Mouse (Mus musculus) lung, embryonic 15.5 days (tissue): ENCODE data around the gene Rasgrp4. TPM values are rescaled to one million over a fixed set of nuclear protein-coding genes. Genes with fewer than 3 reads are reported as not detected.
"Not testable (repeated sequence)": the region's sequence is repeated elsewhere in the genome, so short reads cannot be mapped to it uniquely, and the experiment has no call there.

Experiments used
- ATAC-seq: fragments of 200-750 bp; cut with Nextera tagmentation; 2 replicates; pipeline ENCODE4 v1.8.0; 2017; ENCODE audit warnings: moderate number of reproducible peaks, borderline replicate concordance; ENCODE audit not compliant: low FRiP score, low TSS enrichment; ENCODE audit errors: extremely low read depth
- H3K27ac ChIP-seq: fragments of 300-500 bp; sonication (generic); 2 replicates; pipeline ENCODE4 v1.5.1; 2015; ENCODE audit warnings: moderate library complexity, mild to moderate bottlenecking, inconsistent platforms
- H3K27me3 ChIP-seq: fragments of 300-500 bp; sonication (generic); 2 replicates; pipeline ENCODE4 v1.6.1; 2015; ENCODE audit warnings: inconsistent platforms
- H3K36me3 ChIP-seq: fragments of 300-500 bp; sonication (generic); 2 replicates; pipeline ENCODE4 v1.6.1; 2015; ENCODE audit warnings: inconsistent platforms
- H3K4me1 ChIP-seq: fragments of 300-500 bp; sonication (generic); 2 replicates; pipeline ENCODE4 v1.6.1; 2015; ENCODE audit warnings: inconsistent platforms
- H3K4me2 ChIP-seq: fragments of 300-500 bp; sonication (generic); 2 replicates; pipeline ENCODE4 v1.6.1; 2015; ENCODE audit warnings: inconsistent platforms, mild to moderate bottlenecking, moderate library complexity
- H3K4me3 ChIP-seq: fragments of 300-500 bp; sonication (generic); 2 replicates; pipeline ENCODE4 v1.5.1; 2015; ENCODE audit warnings: mild to moderate bottlenecking, inconsistent platforms
- H3K9ac ChIP-seq: fragments of 300-500 bp; sonication (generic); 2 replicates; pipeline ENCODE4 v1.6.1; 2015; ENCODE audit warnings: inconsistent platforms
- H3K9me3 ChIP-seq: fragments of 300-500 bp; sonication (generic); 2 replicates; pipeline ENCODE4 v1.6.1; 2016; ENCODE audit warnings: inconsistent platforms
- WGBS: fragments of 180-500 bp; shearing (Covaris S2); methylation state at CpG from one replicate; pipeline ENCODE4 v1.1.7; 2015; 5-methylcytosine and 5-hydroxymethylcytosine counted together
- polyA plus RNA-seq: library from polyadenylated mRNA; unstranded; fragments of >200 nt; fragmentation: Nextera tagmentation; extraction: Ambion mirVana; gene quantifications from 2 replicates; pipeline ENCODE4 v1.2.1, GENCODE M21; 2015

The Rasgrp4 gene
- polyA plus RNA-seq, 1 experiment from 2014 or later: 1.7 TPM

DNA sequence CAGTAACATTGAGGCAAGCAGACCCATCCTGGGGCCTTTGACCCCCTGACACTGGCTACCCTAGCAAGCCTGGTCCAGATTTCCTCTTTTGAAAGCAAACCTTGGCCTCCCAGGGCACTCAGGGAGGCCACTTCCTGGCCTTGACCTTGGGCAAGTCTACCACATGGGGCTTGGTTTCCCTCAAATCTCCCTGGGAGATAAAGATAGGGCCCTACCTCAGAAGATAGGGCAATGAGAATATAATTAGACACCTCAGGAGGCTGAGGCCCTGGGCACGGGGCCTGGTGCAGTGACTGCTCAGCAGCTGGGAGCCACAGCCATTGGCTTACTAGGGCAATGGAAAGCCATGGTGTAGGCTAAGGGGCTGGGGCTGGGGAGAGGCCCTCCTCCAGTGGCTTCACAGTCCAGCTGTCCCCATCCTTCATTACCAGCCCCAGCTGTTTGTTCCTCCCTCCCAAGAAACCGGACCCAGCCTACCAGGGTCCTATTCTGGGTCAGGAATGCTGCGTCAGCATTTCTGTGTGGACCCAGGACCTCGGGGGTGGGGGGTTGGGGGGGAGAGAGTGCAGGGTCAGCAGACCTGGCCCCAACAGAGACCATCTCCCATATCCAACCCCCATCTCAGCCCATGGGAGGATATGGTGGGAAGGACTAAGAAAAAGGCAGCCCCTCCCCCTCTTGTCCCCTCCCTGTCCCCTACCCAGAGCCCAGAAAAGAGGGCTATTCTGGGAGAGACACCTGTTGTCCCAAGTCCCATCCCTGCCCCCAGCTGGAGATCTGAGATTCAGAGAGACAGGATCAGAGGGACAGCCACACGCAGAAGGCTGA, 10.9 kb upstream of the Rasgrp4 start:
- no peak for ATAC-seq
- no peak overlapping the region for H3K4me2 ChIP-seq
- H3K27ac ChIP-seq: no peak overlapping the region
- H3K9me3 ChIP-seq: no peaks in the 10 kb centered on the region
- no peak overlapping the region for H3K9ac ChIP-seq
- peaks cover 16% of the 10 kb centered on the region for H3K4me1 ChIP-seq
- WGBS: 45% methylated on average over 5 of the region's 5 CpGs
- no peaks in the 10 kb centered on the region for H3K36me3 ChIP-seq
- H3K27me3 ChIP-seq: no peaks in the 10 kb centered on the region; the same call in 1 of the 2 replicates
- no peak overlapping the region for H3K4me3 ChIP-seq

DNA sequence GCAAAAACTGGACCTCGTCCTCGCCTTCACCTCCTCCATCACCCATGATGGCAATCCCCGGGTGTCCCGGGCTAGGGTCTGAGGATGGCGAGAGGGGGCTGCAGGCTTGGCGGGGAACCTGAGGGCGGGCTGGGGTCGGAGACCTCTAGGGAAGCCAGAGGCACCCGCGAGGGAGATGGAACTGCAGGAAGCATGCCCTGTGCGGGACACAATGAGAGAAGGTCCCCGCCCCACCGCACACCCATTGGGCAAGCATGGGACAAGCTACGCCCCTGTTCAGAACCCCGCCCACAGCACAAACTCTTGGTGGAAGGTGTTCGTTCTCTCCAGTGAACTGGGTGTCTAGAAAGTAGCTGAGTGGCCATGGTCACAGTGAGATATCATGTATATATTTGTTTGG, 9.7 kb upstream of the Rasgrp4 start, which contains the start of gene Ryr1:
Gene Ryr1 (minus strand): TSS at position 210 of the 400 bp plus-strand sequence.
- peaks cover 16% of the 10 kb centered on the region for H3K4me1 ChIP-seq
- H3K4me3 ChIP-seq: peak within 1 kb of the TSS; percentile 40
- no peak within 1 kb of the TSS for H3K27ac ChIP-seq
- ATAC-seq: peak; percentile 90
- H3K4me2 ChIP-seq: peak within 1 kb of the TSS; percentile 89
- no peaks in the 10 kb centered on the region for H3K36me3 ChIP-seq
- no peaks in the 10 kb centered on the region for H3K27me3 ChIP-seq
- H3K9me3 ChIP-seq: no peaks in the 10 kb centered on the region
- H3K9ac ChIP-seq: peak within 1 kb of the TSS; percentile 40
- 0% methylated on average over 16 of the region's 16 CpGs for WGBS

DNA sequence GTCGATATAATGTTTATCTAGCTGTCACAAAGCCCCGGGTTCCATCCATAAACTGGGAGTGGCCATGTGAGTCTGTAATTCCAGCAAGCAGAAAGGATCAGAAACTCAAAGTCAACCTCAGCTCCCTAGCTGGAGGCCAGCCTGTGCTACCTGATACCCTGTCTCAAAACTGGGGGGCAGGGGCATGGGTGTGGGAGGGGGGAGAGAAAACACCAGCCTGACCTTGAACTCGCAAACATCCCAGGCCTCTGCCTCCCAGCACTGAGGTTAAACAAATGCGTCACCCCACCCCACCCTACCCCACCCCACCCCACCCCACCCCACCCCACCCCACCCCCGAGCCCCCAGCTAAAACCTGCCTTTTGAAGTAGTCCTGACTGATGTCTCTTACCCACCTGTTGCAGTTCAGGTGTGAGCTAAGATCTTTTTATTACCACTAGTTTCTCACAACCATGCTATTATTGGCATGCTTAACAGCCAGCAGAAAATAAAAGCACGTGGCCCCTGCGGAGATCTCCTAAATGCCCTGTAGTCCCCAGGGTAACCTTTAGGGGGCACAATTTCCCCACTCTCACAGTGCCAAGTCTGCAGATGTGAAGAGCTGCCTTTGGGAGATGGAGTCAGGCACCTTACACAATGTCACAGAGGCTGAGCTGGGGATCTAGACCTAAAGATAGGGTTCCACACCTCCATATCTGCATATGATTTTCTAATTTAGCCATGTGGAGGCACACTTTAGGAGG, 8.3 kb upstream of the Rasgrp4 start:
- H3K4me3 ChIP-seq: no peak overlapping the region
- no peak overlapping the region for H3K27ac ChIP-seq
- H3K9ac ChIP-seq: no peak overlapping the region
- no peaks in the 10 kb centered on the region for H3K9me3 ChIP-seq
- 10% methylated on average over 7 of the region's 7 CpGs for WGBS
- no peak for ATAC-seq
- no peaks in the 10 kb centered on the region for H3K27me3 ChIP-seq
- H3K36me3 ChIP-seq: no peaks in the 10 kb centered on the region
- no peak overlapping the region for H3K4me2 ChIP-seq
- peaks cover 16% of the 10 kb centered on the region for H3K4me1 ChIP-seq

DNA sequence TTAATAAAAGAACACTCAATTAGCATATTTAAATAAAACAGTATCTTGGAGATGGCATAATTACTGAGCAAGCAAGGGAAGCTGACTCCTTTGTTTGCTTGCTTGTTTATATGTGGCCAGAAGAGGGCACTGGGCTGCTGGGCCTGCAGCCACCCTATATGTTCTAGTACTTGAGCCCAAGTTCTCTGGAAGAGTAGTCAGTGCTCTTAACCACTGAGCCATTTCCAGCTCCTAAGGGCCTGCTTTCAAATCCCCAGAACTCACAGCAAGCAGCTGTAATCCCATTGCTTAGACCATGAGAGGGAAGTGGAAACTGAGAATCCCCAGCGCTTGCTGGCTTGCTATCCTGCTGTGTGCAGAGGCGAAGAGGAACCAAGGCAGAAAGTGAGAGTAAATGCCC, 5.9 kb upstream of the Rasgrp4 start:
- Histone ChIP-seq H3K4me2 (no peak overlapping the region), H3K27me3 (no peaks in the 10 kb centered on the region), H3K36me3 (no peaks in the 10 kb centered on the region), H3K27ac (no peak overlapping the region), H3K4me3 (no peak overlapping the region), H3K9ac (no peak overlapping the region), H3K4me1 (peaks cover 16% of the 10 kb centered on the region), H3K9me3 (no peaks in the 10 kb centered on the region)
- WGBS: 64% methylated on average over 2 of the region's 2 CpGs
- ATAC-seq: no peak

- Histone ChIP-seq H3K4me1 (peaks cover 6% of the 10 kb centered on the region; the same call in 1 of the 2 replicates), H3K4me2 (peak overlapping the region; percentile 52), H3K9ac (no peak overlapping the region), H3K36me3 (no peaks in the 10 kb centered on the region), H3K4me3 (peak overlapping the region; percentile 23; the same call in 1 of the 2 replicates), H3K27me3 (peaks cover 8% of the 10 kb centered on the region; the same call in 1 of the 2 replicates), H3K9me3 (no peaks in the 10 kb centered on the region), H3K27ac (no peak overlapping the region)
- ATAC-seq: no peak
- WGBS: 4% methylated on average over 4 of the region's 4 CpGs
These were observed 421 bp upstream of the Rasgrp4 start for GRCm38 (mm10) chr7:29134230-29134629.

- no peak for ATAC-seq
- H3K4me1 ChIP-seq: peaks cover 6% of the 10 kb centered on the region; the same call in 1 of the 2 replicates
- H3K9ac ChIP-seq: no peak overlapping the region
These were observed 2.8 kb downstream of the Rasgrp4 start for GRCm38 (mm10) chr7:29137429-29137828.

GRCm38 (mm10) chr7:29139237-29139636, 4.6 kb downstream of the Rasgrp4 start:
- not testable (repeated sequence) for H3K4me2 ChIP-seq, ATAC-seq, H3K4me3 ChIP-seq, H3K36me3 ChIP-seq, H3K27me3 ChIP-seq, H3K27ac ChIP-seq, H3K9ac ChIP-seq, H3K4me1 ChIP-seq, H3K9me3 ChIP-seq
- WGBS: 86% methylated on average over 3 of the region's 4 CpGs

More at GRCm38 (mm10) chr7:29137429-29137828, 2.8 kb downstream of the Rasgrp4 start:
- Histone ChIP-seq H3K27me3 (peaks cover 8% of the 10 kb centered on the region; the same call in 1 of the 2 replicates), H3K27ac (no peak overlapping the region), H3K4me2 (no peak overlapping the region), H3K4me3 (no peak overlapping the region), H3K36me3 (no peaks in the 10 kb centered on the region), H3K9me3 (no peaks in the 10 kb centered on the region)
- 29% methylated on average over 16 of the region's 16 CpGs for WGBS

GRCm38 (mm10) chr7:29141416-29141815, 6.8 kb downstream of the Rasgrp4 start:
- no peaks in the 10 kb centered on the region for H3K36me3 ChIP-seq
- no peak overlapping the region for H3K9ac ChIP-seq
- H3K4me1 ChIP-seq: no peaks in the 10 kb centered on the region
- 58% methylated on average over 8 of the region's 8 CpGs for WGBS
- no peaks in the 10 kb centered on the region for H3K27me3 ChIP-seq
- H3K4me3 ChIP-seq: no peak overlapping the region
- no peak for ATAC-seq
- H3K4me2 ChIP-seq: no peak overlapping the region
- H3K27ac ChIP-seq: no peak overlapping the region
- H3K9me3 ChIP-seq: no peaks in the 10 kb centered on the region

- Histone ChIP-seq H3K27ac (no peak overlapping the region), H3K9ac (no peak overlapping the region), H3K9me3 (no peaks in the 10 kb centered on the region), H3K36me3 (no peaks in the 10 kb centered on the region), H3K4me2 (no peak overlapping the region), H3K27me3 (no peaks in the 10 kb centered on the region), H3K4me1 (no peaks in the 10 kb centered on the region), H3K4me3 (no peak overlapping the region)
- WGBS: 87% methylated on average over 4 of the region's 4 CpGs
- no peak for ATAC-seq
These were observed 9.4 kb downstream of the Rasgrp4 start for GRCm38 (mm10) chr7:29144006-29144405.

DNA sequence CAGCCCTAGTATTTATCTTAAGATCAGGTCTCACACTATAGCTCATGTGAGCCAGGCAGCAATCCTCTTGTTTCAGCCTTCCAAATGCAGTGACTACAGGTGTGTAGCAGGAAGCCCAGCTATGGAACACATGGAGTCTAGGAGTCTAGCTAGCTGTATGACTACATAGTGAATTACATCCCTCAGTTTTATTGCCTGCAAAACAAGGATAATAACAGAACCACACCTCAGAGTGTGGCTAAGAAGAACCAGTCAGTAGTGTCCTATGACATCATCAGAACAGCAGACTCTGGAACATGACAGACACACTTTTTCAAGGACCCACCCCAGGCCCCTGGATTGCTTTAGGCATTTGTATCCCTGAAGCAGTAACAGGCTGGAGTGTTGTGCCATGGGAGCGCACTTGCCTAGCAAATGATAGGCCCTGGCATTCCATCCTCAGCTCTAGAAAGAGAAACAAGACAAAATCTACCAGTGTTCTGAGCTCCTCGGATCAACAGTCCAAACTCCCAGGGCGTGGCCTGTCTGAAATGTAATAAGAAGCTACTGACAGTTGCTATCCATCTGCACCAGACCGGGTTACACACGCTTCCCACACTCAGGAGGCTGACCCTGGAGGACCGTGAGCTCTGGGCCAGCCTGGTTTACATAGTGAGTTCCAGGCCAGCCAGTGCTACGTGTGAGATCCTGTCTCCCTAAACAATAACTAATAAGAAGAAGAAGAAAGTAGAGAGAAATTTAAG, 12.1 kb downstream of the Rasgrp4 start:
- H3K4me3 ChIP-seq: no peak overlapping the region
- ATAC-seq: no peak
- no peaks in the 10 kb centered on the region for H3K36me3 ChIP-seq
- no peaks in the 10 kb centered on the region for H3K27me3 ChIP-seq
- 68% methylated on average over 7 of the region's 7 CpGs for WGBS
- H3K27ac ChIP-seq: no peak overlapping the region
- no peaks in the 10 kb centered on the region for H3K9me3 ChIP-seq
- no peak overlapping the region for H3K4me2 ChIP-seq
- H3K9ac ChIP-seq: no peak overlapping the region
- H3K4me1 ChIP-seq: no peaks in the 10 kb centered on the region

DNA sequence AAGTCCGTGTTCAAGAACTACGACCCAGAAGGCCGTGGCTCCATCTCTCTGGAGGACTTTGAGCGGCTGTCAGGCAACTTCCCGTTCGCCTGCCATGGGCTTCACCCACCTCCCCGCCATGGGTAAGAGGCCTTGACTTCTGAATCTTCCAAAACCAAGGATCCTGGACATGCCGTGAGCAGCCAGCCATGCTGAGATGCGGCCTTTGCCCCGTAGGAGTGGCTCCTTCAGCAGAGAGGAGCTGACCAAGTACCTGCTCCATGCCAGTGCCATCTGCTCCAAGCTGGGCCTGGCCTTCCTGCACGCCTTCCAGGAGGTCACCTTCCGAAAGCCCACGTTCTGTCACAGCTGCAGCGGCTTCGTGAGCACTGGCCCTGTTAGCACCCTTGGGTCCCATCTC, 14.1 kb downstream of the Rasgrp4 start:
- no peaks in the 10 kb centered on the region for H3K9me3 ChIP-seq
- H3K4me1 ChIP-seq: no peaks in the 10 kb centered on the region
- H3K36me3 ChIP-seq: no peaks in the 10 kb centered on the region
- H3K9ac ChIP-seq: no peak overlapping the region
- ATAC-seq: no peak
- 87% methylated on average over 15 of the region's 15 CpGs for WGBS
- H3K27ac ChIP-seq: no peak overlapping the region
- H3K27me3 ChIP-seq: no peaks in the 10 kb centered on the region
- no peak overlapping the region for H3K4me3 ChIP-seq
- H3K4me2 ChIP-seq: no peak overlapping the region
